Mouse (Mus musculus) skeletal muscle tissue, adult 2 months (tissue): Measurements from ENCODE around the gene Esp24.
"Not testable (repeated sequence)": the region's sequence is repeated elsewhere in the genome, so short reads cannot be mapped to it uniquely, and the experiment has no call there.

Experiments used
- DNase-seq: peaks from one replicate; pipeline ENCODE4 v3.0.0-alpha.2; 2012; ENCODE audit warnings: low read depth, low spot score

The Esp24 gene

DNA sequence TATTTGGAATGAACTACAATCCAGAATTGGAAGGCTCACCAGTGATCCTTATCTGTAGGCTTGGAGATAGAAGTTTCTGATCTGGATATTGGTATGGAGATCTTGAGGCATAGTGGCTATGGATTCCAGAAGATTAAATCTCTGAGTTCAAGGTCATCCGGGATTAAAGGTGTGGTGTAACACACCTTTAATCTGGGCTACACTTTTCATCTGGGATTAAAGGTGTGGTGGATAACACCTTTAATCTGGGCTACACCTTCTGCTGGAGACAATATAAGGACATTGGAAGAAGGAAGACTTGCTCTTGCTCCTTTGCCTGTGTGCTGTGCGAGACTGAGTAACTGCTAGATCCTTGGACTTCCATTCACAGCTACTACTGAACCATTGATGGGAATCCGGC is at the start of gene Esp24:
Gene Esp24 (plus strand): TSS at position 301 of the 400 bp plus-strand sequence.
- DNase-seq: not testable (repeated sequence)

DNA sequence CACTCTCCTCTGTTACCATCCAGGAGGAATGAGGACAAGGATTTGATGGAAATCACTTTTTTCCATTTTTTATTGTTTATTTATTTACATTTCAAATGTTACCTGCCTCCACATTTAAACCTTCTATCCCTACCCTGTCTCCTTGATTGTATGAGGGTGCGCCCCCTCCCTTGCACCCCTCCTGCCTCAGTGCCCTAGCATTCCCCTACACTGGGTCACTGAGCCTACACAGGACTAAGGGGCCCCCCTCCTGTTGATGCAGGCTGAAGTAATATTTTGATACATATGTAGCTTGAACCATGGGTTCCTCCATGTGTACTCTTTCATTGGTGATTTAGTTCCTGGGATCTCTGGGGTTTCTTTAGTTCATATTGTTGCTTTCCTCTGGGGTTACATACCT is 26.6 kb upstream of the Esp24 start:
- no peak for DNase-seq

DNA sequence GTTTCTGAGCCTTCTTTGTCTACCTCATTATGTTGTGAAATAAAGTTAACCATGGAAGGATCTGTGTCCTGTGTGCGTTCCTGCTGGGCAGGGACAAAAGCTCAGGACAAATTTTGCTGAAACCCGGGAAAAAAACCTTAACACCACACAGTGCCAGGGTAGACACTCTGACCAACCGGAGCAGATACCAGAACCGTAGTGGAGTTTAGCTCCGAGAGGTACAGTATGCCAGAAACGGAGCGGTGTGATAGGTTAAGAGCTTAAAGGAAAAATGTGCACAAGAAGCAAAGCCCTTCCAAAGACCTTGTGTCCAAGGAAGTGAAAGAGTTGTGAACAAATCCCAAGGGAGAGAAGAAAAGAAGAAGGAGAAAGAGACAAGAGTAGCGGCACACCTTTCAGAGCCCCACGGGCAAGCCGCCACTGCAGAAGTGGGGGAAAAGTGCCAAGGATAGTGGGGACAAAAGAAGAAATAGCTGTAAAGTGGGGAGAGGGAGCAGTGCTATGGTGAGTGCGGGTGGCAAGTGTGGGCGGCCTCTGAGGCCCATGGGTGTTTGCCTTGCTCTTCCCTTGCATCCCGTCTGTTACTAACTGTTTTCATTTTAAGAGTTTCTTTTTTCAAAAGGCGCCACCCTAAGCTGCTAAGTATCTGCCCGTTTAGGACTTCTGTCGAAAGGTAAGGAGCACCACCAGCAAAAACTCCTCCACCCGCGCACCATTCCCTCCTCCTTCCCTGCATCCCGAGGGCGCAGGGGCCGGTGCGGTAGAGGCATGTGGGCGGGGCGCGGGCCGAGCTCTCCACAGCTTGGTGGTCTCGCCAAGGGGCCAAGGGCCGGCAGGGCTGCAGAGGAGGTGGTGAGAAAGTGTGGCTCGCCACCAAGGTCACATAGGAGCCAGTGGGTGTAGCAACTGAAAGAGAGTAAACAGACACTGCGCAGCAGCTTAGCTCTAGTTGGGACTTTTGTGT is 25.5 kb upstream of the Esp24 start:
- no peak for DNase-seq

DNA sequence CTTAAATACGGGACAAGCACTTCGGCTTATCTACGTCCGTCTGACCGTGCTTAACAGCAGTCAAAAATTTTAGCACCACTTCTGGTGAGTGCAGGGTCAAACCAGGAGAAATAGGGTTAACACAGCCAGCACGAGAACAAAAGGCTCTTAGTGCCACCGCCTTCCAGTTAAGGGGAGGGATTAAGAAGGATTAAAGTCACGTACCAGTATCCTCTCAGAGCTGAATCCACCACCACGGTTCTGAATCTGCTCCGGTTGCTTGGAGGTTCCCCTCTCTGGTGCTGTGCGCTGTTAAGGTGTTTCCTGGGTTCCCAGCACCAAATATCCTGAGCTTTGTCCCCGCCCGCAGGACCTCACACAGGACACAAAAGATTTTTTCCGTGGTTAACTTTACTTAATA is 19.3 kb upstream of the Esp24 start:
- no peak for DNase-seq

DNA sequence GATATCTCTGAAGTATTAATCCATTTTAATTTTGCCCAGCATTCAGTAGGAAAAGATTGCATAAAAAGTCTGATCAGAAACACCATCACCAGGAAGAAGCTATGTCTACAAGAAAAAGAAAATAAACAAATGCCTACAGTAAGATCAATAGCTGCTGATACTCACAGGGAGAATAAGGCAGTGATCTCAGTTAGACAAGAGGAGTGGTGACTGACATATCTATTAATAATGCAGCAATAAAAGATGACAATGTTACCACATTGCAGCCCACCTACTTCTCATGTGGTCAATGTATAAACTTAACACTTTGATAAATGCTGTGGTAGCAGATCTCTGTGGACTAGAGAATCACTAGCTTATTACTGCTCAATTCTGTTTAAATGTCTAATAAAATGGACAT is 6.7 kb downstream of the Esp24 start, which contains the start of gene Gm21903:
Gene Gm21903 (minus strand): TSS at position 101 of the 400 bp plus-strand sequence.
- no peak for DNase-seq

DNA sequence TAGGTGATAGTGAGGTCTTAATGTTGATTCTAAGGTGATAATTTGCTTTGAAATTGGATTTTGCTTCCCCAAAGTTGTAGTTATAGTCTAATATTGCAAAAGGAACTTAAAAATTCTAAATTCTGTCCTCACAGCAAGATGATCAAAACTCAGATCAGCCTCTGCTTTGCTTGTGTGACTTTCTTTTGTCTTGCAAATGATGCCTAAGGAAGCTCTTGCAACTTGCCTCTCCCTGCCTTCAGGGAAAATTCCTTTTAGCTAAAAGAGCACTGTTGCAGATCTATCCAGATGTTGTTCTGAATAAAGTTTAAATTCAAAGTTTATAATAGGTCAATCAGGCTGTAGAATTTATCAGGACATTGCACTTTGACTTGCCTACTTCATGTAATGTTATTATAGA is 27.1 kb downstream of the Esp24 start:
- DNase-seq: no peak

DNA sequence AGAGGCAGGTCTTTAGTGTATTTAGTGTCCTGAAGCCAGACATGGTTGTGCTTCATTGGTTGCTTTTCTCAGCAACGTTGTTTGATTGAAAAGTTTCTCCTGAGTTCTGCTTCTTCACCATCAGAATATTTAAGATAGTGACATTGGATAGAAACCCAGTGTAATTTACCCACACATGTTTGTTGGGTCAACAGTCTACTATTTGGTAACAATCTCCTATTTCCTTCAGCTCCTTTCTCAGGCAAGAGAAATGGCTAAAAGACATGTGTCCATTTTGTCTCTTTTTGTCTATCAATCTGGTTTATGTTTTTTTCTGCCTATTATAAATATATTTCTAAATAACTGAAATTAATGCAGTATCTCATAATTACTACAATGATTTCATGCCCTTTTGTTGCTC is 40.4 kb downstream of the Esp24 start, which contains the start of gene Esp23:
Gene Esp23 (minus strand): TSS at position 101 of the 400 bp plus-strand sequence.
- no peak for DNase-seq
